Mouse (Mus musculus) natural killer cell, adult 2 months (primary cell): Measurements from ENCODE around the gene Cd22.
"Not testable (repeated sequence)": the region's sequence is repeated elsewhere in the genome, so short reads cannot be mapped to it uniquely, and the experiment has no call there.

Experiments
- DNase-seq, 2 experiments: peaks; one replicate each; pipeline ENCODE4 v3.0.0; 2022; ENCODE audit warnings: low spot score in 2 of 2

Cd22 gene

GRCm38 (mm10) chr7:30880176-30880575 is at the start of gene Cd22:
TSS of gene Cd22 (minus strand) at chr7:30880342.
- DNase-seq, result peak; percentile 23 to 32

GRCm38 (mm10) chr7:30924581-30924980 is 44.4 kb upstream of the Cd22 start, which contains the start of gene Hamp2:
TSS of gene Hamp2 (minus strand) at chr7:30924681.
- not testable (repeated sequence) for DNase-seq

- DNase-seq, result no peak
Observed at GRCm38 (mm10) chr7:30924071-30924470, 43.9 kb upstream of the Cd22 start.

DNA sequence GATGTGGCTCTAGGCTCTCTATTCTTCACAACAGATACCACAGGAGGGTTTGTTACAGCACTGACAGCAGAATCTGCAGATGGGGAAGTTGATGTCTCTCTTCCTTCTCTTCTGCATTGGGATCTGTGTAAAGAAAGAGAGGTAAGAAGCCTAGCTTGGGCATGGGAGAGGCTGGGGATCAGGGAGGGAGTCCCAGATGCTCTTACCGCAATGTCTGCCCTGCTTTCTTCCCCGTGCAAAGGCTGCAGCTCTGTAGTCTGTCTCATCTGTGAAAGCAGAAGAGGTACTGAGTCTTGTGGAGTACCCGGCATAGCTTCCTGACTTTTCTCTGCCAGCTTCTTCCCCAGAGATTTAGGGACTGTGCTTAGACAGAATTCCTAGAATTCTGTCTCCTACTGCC is 42.3 kb upstream of the Cd22 start:
- DNase-seq, result not testable (repeated sequence)

- peak; percentile 49 to 51 for DNase-seq
Observed at GRCm38 (mm10) chr7:30920217-30920616, 40.1 kb upstream of the Cd22 start.

DNA sequence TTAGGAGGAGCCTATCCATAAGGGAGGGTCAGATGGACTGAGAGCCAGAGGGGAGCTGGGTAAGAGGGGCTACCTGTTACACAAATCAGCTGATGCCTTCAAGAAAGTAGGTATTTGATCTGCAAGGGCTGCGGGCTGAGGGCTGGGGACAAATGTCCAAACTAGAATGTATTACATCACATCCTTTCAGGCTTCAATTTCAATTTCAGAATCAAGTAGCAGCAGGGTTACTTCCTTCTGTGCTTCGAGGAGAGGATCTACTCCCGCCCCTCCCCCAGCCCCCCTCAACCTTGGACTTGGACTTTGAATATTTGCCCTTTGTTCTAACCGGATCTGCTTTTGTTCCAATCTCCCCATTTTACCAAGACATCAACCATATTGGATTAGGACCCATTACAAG is 37.1 kb upstream of the Cd22 start:
- no peak for DNase-seq

DNA sequence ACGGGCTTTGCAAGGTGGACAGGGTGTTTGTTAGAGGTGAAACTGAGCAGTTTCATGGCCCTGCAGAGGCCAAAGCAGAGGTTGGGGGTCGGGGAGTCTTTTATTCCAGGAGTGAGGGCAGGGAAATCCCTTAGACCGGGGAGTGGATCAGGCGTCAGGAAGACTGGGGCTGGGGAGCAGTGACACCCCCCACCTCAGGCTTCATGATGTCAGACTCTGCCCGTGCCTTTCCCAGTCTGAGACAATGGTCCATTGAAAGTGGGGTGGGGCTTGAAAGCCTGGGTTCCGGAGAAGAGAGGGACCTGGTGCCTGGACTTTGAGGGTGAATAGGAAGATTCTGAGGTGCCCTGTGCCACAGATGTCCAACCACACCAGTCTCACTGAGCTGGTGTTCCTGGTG is 36.6 kb upstream of the Cd22 start:
- no peak for DNase-seq

DNA sequence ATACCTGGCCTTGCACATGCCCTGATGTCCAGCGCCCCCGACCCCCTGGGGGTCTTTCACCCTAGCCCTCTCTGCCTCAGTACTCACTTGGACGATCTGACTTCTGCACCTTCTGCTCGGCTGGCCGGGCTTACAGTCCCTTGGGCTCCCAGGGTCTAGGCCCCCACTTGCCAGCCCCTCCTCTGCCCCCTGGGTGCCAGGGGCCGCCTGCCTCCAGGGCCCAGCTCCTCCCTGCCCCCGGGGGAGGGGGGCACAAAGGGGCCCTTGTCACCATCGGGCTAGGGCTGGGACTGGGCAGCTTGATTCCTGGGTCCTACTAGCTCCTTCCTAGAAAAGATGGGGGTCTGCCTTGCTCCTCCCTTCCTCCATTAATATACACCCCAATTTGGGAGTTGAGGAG is 34.6 kb upstream of the Cd22 start, which contains the start of gene Mag:
Gene Mag (minus strand): TSS at position 142 of the 400 bp plus-strand sequence.
- DNase-seq, result no peak

GRCm38 (mm10) chr7:30909773-30910172 is 29.6 kb upstream of the Cd22 start:
- DNase-seq, result peak; percentile 15 to 45

DNA sequence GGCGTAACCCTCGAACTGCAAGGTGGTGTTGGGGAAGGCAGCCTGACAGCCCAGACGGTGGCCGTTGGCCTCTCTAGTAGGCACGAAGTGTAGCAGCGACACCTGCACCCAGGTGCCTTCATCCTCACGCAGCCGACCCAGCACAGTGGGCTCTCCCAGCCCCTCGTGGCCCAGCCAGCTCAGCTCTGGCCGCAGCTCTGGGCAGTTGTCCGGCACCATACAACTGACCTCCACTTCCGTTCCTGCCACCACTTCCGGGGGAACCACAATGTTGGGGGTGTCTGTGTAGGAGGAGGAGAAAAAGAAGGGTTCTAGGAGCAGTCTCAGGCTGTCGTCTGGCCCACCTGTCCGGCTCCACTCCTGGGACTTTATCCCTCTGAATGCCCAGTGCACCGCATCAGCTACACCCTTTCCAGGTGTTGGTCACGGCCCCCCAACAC is 28.9 kb upstream of the Cd22 start:
- peak; percentile 49 to 65 for DNase-seq

DNA sequence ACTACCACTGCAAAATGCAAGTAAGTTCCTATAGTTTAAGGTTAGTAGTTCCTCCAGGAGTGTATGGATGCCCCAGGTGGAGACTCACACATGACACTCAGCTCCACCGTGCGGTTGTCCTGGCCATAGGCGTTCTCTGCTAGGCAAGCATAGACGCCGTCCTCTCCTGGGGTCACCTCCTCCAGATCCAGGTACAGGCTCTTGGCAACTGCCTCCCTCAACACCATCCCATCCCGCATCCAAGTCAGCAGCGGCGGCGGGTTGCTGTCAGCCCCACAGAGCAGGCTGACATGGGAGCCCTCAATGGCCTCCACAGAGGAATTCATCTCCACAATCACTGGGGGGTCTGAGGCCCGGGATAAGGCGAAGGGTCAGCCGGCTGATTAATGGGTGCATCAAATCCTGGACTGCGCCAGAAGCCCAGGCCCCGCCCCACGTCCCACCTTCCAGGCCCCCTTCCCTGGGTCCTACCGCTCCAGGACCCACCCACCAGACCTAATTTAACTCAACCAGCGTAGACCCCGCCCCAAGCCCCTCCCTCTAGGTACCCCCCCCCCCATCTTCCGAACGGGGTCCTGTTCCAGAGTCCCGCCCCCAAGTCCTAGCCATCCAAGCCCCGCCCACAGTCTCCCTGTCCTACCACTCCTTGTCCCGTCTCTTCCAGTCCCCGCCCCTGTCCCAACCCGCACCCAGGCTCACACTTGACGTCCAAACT is 28.3 kb upstream of the Cd22 start:
- no peak for DNase-seq

DNA sequence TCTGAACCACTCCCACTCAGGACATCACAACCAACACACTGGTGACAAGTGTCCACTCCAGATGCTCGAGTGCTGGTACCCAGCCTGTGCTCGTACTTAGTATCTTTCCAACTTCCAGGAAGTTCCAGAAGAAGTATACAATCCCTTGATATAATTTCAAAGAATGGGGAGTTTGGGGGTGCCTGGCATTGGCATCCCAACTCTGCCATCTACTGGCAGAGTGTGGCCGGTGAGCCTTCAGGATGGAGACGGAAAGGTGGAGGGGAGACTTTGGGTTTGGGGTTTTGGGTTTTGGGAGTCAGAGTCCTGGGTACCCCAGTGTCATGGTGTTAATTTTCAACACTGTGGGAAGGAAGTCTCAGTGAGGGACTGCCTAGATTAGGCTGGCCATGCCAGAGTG is 23.9 kb upstream of the Cd22 start:
- DNase-seq, result peak in 1 of 2 experiments; percentile 49

GRCm38 (mm10) chr7:30895217-30895616 is 15.1 kb upstream of the Cd22 start:
- DNase-seq, result no peak

DNA sequence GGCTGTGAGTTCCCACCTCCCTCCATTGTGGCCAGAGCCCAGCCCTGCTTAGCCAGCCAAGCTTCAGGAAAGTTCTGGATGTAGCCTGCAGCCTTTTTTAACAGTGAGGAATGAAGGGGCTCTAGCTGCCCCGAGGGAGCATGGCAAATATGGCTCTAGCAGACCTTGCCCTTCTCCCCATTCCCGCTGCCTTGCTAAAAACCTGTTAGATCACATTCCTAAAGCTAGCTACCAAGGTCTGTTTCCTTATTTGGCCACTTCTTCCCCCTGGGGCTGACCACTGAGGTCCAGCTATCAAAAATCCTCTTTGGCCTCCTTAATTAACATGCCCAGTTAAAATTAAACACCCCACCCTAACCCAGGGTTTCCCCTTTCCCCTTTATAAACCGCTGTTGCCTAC is 12.4 kb upstream of the Cd22 start:
- no peak for DNase-seq

DNA sequence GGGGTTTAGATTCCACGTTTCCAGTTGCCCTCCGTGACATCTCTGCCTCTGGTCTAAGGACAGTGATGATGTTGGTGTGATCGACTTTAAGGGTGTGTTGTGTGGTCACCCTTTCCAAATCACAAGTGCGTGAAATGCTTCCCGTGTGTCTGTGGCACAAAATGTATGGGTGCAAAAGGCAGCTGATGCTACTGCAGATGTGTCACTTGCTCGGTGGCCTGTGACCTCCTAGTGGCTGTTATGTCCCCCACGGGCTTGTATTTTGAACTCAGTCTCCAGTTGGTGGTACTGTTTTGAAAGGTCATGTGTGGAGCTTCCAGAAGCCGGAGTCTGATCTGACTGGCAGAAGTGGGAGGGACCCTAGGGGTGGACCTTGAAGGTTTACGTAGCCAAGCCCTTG is 11.6 kb upstream of the Cd22 start:
- DNase-seq, result peak in 1 of 2 experiments; percentile 31

- DNase-seq, result peak in 1 of 2 experiments; percentile 10
Observed at GRCm38 (mm10) chr7:30890681-30891080, 10.5 kb upstream of the Cd22 start.

DNA sequence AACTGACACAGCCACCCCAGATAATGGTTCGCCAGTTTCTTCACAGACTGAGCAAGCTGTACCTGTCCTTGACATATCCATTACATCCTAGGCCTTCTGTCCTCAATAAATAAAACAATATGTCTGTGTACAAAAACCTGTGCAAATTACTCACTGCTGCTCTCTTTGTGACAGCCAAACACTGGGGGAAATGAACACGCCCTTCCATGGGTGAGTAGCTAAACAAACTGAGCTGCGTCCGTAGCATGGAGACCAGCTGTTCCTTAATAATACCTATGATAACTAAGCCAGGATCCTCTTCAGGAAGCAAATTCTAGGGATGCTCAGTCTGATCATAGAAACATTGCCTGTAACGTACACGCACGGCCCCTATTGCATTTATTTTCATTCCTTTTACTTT is 8.6 kb upstream of the Cd22 start:
- DNase-seq, result peak in 1 of 2 experiments; percentile 8

DNA sequence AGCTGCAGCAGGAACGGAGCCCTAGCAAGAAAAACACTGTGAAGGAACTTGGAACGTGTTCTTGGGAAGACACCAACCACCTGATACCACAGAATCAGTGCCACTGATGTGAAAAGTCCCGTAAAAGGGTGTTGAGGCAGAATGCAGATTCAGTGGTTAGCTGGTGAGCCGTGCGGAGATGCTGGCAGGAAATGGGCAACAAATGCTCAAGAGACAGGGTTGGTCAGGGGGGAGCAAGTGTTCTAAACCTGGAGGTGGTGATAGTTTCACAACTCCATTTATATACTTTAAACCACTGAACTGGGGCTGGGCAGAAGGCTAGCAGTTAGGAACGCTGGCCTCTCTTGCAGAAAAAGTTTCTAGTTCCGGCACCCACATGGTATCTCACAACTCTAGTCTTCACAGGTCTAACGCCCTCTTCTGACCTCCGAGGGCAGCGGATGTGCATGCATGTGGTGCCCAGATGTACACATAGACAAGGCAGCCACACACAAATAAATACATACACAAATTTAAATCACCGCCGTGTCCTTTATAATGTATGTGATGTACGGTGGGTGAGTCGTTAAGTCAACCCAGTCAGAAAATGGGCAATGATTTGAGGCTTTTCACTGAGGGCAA is 7.5 kb upstream of the Cd22 start:
- DNase-seq, result peak; percentile 82 to 84

- peak in 1 of 2 experiments; percentile 9 for DNase-seq
Observed at GRCm38 (mm10) chr7:30886852-30887251, 6.7 kb upstream of the Cd22 start.

DNA sequence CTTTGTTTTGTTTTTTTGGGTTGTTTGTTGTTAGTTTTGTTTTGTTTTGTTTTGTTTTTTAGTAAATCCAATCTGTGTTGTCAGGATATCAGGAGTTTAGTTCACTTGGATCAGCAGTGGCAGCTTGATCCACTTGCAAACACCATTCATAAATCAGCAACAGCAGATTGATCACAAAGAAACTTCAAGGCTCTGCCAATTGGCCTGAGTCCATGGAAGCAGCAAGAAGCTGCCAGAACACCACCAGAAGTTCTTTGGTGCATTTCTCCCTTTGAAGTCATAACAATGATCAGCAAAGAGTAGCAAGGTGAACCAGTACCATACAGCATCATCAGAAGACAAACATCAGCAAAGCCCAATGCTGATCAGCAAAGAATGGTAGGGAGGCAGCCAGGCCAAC is 3.9 kb upstream of the Cd22 start:
- no peak for DNase-seq

DNA sequence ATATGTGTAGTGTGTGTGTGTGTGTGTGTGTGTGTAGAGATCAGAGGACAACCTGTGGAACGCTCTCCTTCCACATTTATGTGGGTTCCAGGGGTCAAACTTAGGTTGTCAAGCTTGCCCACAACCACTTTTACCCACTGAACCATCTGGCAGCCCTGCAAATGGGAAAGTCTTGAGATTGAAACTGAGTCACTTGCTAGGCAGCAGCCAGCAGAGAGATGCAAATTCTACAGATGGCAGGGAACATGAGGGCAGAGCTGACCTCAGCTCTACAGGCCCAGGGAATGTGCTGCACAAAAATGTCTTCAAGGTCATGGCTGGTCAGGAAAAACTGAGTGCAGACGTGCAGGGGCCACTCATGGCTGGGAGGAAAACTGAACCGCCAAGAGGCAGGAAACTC is 1.2 kb upstream of the Cd22 start:
- DNase-seq, result no peak

- peak in 1 of 2 experiments; percentile 35 for DNase-seq
Observed at GRCm38 (mm10) chr7:30878950-30879349, 1.2 kb downstream of the Cd22 start.

DNA sequence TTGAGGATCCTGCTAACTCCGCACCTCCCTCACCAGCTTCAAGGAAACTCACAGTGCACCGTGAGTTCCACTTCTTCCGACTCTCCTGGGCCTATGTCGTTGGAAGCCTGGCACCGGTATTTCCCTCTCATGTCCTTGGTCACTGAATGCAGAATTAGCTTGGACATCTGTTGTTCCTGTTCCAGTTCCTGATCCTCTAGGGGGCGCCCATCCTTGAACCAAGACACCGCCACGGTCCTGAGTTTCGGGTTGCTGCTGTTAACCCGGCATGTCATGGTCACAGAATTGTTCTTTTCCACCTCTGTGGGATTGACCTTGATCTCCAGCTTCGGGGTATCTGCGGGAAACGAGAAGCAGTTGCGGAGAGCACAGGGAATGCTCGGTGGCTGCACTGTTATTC is 7.1 kb downstream of the Cd22 start:
- DNase-seq, result peak; percentile 67 to 77
